Mouse (Mus musculus): ENCODE measurements at regions not wholly inside any gene's neighbourhood (a gene's known extent, or its start where the extent isn't known, plus 50 kb on each side); places are given as distances from the start of the nearest gene placed in this dataset.
A peak's percentile ranks its signal among the peaks of the same experiment; 100 is the strongest.
"Not testable (repeated sequence)": the region's sequence is repeated elsewhere in the genome, so short reads cannot be mapped to it uniquely, and the experiment has no call there.

DNA sequence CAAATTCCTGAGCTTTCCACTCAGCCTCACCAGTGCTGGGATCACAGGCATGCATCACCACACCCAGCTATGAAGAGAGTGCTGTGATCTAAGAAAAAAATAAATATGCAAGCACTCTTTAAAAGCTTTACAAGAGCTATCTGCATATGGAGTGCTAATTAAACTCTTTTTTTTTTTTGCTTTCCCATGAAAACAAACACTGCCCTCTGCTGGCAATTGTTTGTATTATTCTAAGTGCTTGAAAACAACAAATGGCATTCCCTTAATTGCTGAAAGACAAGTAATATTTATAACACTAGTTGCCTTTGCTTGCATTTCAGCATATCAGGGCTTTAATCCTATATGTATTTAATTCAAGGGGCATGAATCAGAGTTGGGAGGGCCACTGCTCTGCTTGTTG is 91.8 kb downstream of the 5730507C01Rik start:
- H3K27me3 ChIP-seq (replicated peaks); H3K4me3 ChIP-seq; H3K9me3 ChIP-seq; H3K27ac ChIP-seq; H3K9ac ChIP-seq; H3K36me3 ChIP-seq; H3K4me1 ChIP-seq; ATAC-seq (ENCODE audit: low FRiP score, low read depth); H3K4me2 ChIP-seq (replicated peaks): not testable (repeated sequence)

DNA sequence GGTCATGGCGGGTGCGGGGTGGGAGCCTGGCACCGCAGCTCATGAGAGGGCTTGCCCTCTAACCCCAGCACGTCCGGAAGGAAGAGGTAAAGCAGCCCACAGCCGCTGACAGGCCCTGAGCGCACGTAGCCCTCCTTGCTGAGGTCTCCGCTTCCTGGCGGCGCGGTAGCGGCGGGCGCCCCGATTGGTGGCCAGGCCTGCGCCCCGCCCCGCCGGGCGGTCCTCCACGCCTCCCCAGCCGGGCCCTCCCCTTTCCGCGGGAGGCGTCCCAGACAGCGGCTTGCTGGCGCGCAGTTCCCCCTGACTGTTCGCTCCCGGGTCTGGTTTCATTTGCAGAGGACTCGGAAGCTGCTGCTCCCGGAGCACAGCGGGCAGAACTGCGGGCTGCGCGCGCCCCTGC is 95.5 kb downstream of the 5730507C01Rik start:
- Histone ChIP-seq H3K27ac (no peak overlapping the region), H3K4me3 (peak overlapping the region; percentile 65)
- WGBS = under 1% methylated on average over 38 of the region's 38 CpGs

DNA sequence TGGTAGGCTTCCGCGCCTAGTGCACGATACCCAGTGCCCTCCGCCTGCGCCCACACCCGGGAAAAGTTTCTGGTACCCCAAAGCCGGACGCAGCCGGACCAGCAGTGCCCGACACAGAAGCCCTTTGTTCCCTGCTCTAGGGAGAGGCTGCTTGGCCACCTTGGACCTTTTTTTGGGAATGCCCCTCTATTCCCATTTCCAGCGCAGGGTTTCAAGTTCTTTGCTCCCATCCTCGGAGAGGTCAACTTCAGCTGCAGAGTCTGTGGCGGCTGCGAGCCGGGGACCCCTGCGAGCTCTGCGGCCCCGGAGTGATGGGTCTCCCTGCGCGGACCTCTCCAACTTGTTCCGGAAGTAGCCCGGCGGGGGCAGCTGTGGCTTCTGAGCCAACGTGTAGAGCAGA is 96.3 kb downstream of the 5730507C01Rik start:
- peak overlapping the region; percentile 73 for H3K9ac ChIP-seq
- not testable (repeated sequence) for ATAC-seq (ENCODE audit: low FRiP score, low read depth); H3K27ac ChIP-seq; H3K9me3 ChIP-seq; H3K27me3 ChIP-seq (replicated peaks); H3K4me1 ChIP-seq; H3K36me3 ChIP-seq
- H3K4me2 ChIP-seq (replicated peaks) = peak overlapping the region; percentile 66
- peak overlapping the region; percentile 65 for H3K4me3 ChIP-seq
- WGBS = 1% methylated on average over 24 of the region's 24 CpGs

More for the DNA sequence above, 95.5 kb downstream of the 5730507C01Rik start:
- Histone ChIP-seq H3K27me3 (replicated peaks) (no peaks in the 10 kb centered on the region), H3K4me1 (no peaks in the 10 kb centered on the region), H3K9me3 (no peaks in the 10 kb centered on the region), H3K36me3 (no peaks in the 10 kb centered on the region), H3K9ac (peak overlapping the region; percentile 73), H3K4me2 (replicated peaks) (peak overlapping the region; percentile 66)
- peak; percentile 97 for ATAC-seq (ENCODE audit: low FRiP score, low read depth)
